Mouse (Mus musculus): ENCODE data around the gene Atrnl1.

DNA sequence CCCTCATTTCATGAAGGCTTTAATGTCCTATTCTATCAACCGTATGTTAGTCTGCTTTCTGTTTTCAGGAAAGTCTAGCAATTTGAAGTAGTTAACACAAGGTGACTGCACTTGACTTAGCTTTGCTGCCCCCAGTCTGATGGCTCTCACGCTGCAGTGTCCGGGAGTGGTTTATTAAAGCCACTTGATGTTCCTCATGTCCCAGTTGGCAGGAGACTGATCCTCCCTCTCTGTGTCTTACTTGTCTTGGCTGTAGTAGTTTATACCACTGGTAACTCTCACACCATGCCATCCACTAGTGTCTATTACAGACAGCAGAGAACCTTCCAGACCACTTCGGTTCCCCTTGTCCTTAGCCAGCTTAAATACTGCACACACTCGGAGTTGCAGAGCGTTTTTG lies 404.9 kb downstream of the Atrnl1 start:
- TF ChIP-seq POLR2A (IDR thresholded peaks at IDR 0.05; ENCODE audit: insufficient read depth, low read length) (no peak), EP300 (IDR thresholded peaks at IDR 0.05; ENCODE audit: insufficient read depth, low read depth, low read length) (no peak)
